Mouse (Mus musculus): ENCODE measurements around the gene Arhgap15. TPM values are rescaled to one million over a fixed set of nuclear protein-coding genes. Genes with fewer than 3 reads are reported as not detected.

Arhgap15 gene
- polyA plus RNA-seq, 1 experiment from 2014 or later, result 22.6 TPM

DNA sequence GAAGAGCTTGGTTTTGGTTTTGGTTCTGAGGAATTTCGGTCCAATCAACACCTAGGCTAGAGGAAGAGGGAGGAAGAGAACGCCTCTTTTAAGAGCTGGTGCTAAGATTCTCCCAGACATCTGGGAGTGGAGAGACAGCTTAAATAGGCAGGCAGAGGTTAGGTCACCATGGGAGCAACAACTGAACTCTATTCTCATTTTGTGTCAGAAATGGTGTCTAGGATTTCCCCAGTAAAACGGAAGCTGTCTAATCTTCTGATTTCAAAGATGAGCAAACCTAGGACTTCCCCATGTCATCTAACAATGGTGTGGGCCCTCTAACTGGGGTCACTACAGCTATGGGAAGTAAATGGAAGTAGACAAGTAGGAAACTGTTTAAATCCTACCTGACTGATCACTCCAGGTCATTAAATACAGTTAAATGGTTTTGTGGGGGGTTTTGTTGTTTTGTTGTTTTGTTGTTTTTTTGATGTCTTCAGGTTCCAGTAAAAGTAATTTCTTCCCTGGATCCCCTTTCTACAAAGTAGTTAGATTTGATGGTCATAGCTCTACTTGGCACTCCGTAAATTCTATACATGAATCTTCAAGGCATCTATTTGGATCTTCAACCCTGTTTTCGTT, 596.8 kb downstream of the Arhgap15 start:
- WGBS (ENCODE audit: missing documents), result 95% methylated on average over 5 of the region's 5 CpGs
- H3K27ac ChIP-seq, result no peak overlapping the region
- no peak overlapping the region for H3K4me3 ChIP-seq (ENCODE audit: inconsistent target)
- H3K79me2 ChIP-seq (ENCODE audit: inconsistent target), result no peaks in the 10 kb centered on the region
- H3K36me3 ChIP-seq (ENCODE audit: inconsistent target), result no peaks in the 10 kb centered on the region

DNA sequence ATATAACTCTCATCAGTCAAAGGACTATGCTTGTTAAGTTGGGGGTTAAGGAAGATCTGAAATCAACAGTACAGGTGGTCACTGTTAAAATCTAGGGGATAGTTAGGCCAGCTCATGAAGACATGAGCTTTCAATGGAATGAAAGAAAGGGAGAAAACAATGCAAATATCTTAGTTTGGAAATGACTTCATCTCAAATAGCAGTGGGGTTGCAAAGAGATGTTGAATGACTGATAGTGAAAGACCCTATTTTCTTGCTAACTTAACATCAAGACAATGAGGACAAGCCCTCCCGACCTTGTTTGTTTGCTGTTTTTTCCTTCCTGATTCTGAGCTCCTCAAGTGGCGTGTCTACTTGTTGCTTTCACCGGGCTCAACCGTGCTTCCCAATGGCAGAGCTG, 597.6 kb downstream of the Arhgap15 start:
- no peak overlapping the region for H3K27ac ChIP-seq
- WGBS (ENCODE audit: missing documents), result 96% methylated on average over 4 of the region's 4 CpGs

DNA sequence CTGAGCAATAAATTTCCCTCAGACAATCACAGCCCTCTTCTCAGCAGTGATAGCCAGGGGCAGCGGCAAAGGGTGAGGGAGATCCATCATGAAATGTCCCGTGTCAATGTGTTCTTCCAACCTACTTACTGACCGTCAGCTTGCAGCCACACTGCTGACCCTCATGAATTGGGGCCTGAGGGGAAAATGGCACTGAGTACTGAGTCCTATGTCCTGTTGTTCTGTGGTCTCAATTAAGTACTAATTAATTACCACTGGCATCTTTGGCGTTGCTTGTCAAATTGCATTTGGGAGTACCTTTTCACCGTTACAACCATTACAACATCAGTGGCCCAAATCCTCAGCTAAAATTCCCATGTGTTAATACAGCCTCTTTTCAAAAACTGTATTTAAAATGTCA, 599.2 kb downstream of the Arhgap15 start:
- Histone ChIP-seq H3K79me2 (ENCODE audit: inconsistent target) (no peaks in the 10 kb centered on the region), H3K27ac (no peak overlapping the region), H3K36me3 (ENCODE audit: inconsistent target) (no peaks in the 10 kb centered on the region), H3K4me3 (ENCODE audit: inconsistent target) (no peak overlapping the region)
- 95% methylated on average over 5 of the region's 5 CpGs for WGBS (ENCODE audit: missing documents)

More for the DNA sequence above, 597.6 kb downstream of the Arhgap15 start:
- no peak overlapping the region for H3K4me3 ChIP-seq (ENCODE audit: inconsistent target)
- H3K36me3 ChIP-seq (ENCODE audit: inconsistent target), result no peaks in the 10 kb centered on the region
- no peaks in the 10 kb centered on the region for H3K79me2 ChIP-seq (ENCODE audit: inconsistent target)

DNA sequence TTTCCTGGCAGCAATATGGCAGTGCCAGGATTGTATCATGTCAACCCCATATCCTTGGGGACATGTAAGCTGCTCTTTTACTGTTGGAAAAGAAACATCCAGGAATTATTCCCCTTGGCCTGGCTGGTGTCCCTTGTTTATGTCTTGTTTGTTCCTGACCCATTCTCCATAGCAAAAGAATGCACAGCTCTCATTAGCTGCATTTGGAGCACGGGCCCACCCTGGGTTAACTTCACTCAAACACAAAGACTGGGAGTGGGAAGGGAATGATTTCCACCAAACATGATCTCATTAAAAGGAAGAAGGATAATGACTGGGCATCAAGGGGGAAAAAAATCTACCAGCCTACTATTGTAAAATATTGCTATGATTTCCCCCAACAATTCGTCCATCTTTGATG, 600.5 kb downstream of the Arhgap15 start:
- Histone ChIP-seq H3K4me3 (ENCODE audit: inconsistent target) (no peak overlapping the region), H3K27ac (no peak overlapping the region), H3K36me3 (ENCODE audit: inconsistent target) (no peaks in the 10 kb centered on the region), H3K79me2 (ENCODE audit: inconsistent target) (no peaks in the 10 kb centered on the region)
- WGBS (ENCODE audit: missing documents), result 96% methylated on average over 2 of the region's 2 CpGs

DNA sequence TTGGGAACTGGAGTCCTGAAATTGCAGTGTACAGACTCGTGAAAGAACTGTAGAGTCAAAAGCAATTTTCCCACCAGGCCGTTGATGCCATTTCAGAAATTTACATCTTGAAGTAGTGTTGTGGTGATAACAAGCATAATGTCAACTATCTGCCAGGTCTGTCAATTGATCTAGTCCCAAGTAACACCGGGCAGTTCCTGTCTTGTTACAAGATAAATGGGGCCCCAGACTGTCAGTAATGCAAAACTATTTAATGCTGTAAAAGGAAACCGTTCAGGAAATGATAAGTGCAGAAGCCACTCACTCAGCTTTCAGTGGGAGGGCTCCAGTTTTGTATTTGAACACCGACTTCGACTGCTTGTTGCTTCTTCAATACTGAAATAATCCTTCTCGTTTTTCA, 604.3 kb downstream of the Arhgap15 start:
- Histone ChIP-seq H3K4me3 (ENCODE audit: inconsistent target) (no peak overlapping the region), H3K79me2 (ENCODE audit: inconsistent target) (no peaks in the 10 kb centered on the region), H3K27ac (no peak overlapping the region), H3K36me3 (ENCODE audit: inconsistent target) (no peaks in the 10 kb centered on the region)
- WGBS (ENCODE audit: missing documents), result 63% methylated on average over 7 of the region's 7 CpGs

DNA sequence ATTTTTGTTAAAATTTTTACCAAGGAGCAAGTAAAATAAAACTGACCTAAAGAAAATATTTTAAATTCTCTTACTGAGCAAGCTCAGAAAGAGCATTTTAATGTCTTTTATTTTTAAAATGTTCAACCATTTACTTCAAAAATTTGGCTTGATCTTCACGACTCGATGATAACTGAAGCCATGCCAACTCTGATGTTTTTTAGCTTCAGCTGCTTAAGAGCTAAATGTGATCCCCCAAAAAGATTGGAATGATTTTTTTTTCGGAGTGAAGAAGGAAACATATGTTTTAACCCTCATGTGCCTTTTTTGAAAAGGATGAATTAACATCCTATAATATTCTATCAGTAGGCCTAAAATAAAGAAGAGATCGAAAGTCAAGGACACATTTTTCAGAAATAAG, 605.0 kb downstream of the Arhgap15 start:
- WGBS (ENCODE audit: missing documents), result 98% methylated on average over 4 of the region's 4 CpGs

DNA sequence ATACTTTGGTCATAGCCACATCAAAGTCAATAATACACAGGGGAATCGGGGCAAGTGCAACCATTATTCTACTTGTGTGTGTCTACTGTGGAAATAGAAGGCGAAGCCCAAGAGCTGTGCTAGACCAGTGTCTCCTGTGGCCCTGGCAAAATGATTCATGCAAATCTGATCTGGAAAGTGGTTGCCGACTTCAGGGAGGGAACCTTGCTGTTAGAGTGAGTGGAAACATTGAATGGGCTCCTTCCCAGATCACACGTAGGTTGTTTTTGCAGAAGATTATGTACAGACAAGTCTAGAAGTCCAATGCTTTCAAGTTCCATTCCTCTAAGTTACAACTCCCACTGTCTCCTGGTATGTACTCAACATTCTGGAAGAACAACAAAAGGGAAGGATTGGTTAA, 606.2 kb downstream of the Arhgap15 start:
- Histone ChIP-seq H3K36me3 (ENCODE audit: inconsistent target) (no peaks in the 10 kb centered on the region), H3K27ac (no peak overlapping the region), H3K4me3 (ENCODE audit: inconsistent target) (no peak overlapping the region), H3K79me2 (ENCODE audit: inconsistent target) (no peaks in the 10 kb centered on the region)
- 91% methylated on average over 3 of the region's 4 CpGs for WGBS (ENCODE audit: missing documents)

More for the DNA sequence above, 605.0 kb downstream of the Arhgap15 start:
- H3K36me3 ChIP-seq (ENCODE audit: inconsistent target), result no peaks in the 10 kb centered on the region
- H3K79me2 ChIP-seq (ENCODE audit: inconsistent target), result no peaks in the 10 kb centered on the region
- H3K4me3 ChIP-seq (ENCODE audit: inconsistent target), result no peak overlapping the region
- H3K27ac ChIP-seq, result no peak overlapping the region

DNA sequence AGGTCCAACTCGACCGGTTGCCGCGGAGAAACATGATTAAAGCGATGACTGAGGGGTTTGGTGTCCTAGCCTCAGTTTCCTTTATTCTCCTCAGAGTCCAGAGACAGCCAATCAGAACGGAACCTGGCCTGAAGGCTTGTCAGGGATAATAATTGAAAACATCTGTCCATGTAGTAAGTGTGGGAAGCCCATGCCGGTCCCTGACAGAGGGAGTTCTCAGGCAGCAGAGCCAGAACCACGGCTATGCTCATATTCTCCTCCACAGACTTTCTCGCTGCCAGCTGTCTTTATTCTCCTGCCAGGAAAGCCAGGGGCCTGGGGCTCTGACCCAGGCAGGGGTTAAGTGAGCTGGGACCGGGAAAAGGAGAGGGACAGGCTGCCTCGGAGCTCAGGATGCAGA, 606.7 kb downstream of the Arhgap15 start:
- Histone ChIP-seq H3K4me3 (ENCODE audit: inconsistent target) (no peak overlapping the region), H3K79me2 (ENCODE audit: inconsistent target) (no peaks in the 10 kb centered on the region), H3K36me3 (ENCODE audit: inconsistent target) (no peaks in the 10 kb centered on the region), H3K27ac (no peak overlapping the region)
- 97% methylated on average over 11 of the region's 11 CpGs for WGBS (ENCODE audit: missing documents)

DNA sequence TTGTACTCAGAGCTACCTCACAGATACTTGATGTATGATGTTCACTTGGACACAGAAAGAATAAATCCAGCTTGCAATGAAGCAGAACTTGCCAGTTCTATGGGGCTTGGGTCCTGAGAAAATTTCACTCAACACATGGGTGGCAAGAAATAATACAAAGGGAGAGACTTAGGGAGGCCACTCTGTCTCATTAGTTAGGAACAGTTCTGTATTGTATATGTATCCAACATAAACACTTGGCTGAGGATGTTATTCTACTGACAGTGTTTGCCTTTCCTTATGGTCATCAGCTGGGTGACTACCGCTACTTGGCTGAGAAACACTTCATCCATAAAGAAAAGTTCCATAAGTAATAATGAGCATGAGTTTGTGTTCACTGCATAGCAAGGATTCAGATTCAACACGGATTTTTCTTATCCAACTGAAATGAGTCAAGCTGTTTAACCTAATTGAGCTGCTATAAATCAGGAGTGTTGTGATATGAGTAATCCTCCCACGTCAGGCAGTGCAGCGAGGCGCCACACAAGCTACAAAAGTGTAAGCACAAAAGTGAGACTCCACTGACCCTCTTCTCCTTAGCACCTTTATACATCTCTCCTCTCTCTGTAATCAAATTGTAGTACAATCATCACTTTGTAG, 607.7 kb downstream of the Arhgap15 start:
- WGBS (ENCODE audit: missing documents), result 96% methylated on average over 5 of the region's 5 CpGs
- H3K27ac ChIP-seq, result no peak overlapping the region
- no peaks in the 10 kb centered on the region for H3K79me2 ChIP-seq (ENCODE audit: inconsistent target)
- H3K36me3 ChIP-seq (ENCODE audit: inconsistent target), result no peaks in the 10 kb centered on the region
- H3K4me3 ChIP-seq (ENCODE audit: inconsistent target), result no peak overlapping the region

DNA sequence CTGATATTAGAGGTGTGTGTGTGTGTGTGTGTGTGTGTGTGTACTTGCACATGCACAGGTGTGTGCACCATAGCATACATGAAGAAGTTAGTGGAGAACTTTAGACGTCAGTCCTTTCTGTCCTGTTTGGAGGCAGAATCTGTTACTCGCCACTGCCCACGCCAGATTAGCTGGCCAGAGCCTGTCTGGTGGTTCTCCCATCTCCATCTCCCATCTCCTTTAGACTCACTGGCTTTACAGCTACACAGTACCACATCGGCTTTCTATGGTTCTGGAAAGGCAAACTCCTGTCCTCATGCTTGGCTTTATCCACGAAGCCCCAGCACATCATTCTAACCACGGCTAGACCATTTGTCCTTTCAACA, 608.2 kb downstream of the Arhgap15 start:
- 93% methylated on average over 6 of the region's 6 CpGs for WGBS (ENCODE audit: missing documents)
- no peaks in the 10 kb centered on the region for H3K79me2 ChIP-seq (ENCODE audit: inconsistent target)
- H3K4me3 ChIP-seq (ENCODE audit: inconsistent target), result no peak overlapping the region
- no peaks in the 10 kb centered on the region for H3K36me3 ChIP-seq (ENCODE audit: inconsistent target)
- H3K27ac ChIP-seq, result no peak overlapping the region

DNA sequence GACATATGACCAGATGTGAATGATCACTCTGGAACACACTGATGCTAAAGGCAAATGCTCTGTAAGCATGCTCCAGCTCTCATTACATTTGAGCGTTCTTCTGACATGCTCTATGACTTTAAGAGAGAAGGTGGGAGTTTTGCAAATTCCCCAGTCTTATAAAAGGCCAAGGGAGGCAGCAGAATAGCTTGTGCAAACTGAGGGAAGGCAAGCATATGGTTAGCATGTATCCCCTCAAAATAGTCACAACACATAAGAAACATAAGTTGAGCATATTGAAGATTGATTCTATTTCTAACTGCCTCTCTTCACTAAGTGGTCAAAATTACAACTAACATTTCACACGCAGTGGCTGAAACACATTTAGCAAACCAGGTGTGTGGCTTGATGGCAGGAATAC, 631.6 kb downstream of the Arhgap15 start:
- no peaks in the 10 kb centered on the region for H3K79me2 ChIP-seq (ENCODE audit: inconsistent target)
- WGBS (ENCODE audit: missing documents), result 95% methylated on average over 2 of the region's 2 CpGs

DNA sequence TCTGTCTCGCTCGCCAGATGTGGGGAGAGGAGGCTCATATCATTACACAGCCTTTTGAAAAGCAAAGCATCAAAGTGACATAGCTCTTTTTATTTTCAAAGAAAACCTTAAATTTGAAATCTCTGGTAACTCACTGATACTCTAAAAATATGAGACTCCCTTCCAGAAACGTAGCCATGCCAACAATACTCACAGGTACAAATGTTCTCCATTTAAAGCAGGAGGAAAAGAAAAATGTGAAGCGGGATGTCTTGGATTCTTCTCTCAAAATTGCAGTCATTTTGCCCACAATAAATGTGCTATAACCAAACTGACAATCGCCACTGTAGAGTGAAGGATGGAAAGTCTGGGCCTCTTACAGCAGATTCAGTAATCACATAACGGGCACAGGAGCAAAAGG, 635.9 kb downstream of the Arhgap15 start:
- Histone ChIP-seq H3K27ac (no peak overlapping the region), H3K79me2 (ENCODE audit: inconsistent target) (no peaks in the 10 kb centered on the region), H3K36me3 (ENCODE audit: inconsistent target) (no peaks in the 10 kb centered on the region), H3K4me3 (ENCODE audit: inconsistent target) (no peak overlapping the region)
- WGBS (ENCODE audit: missing documents), result 95% methylated on average over 6 of the region's 6 CpGs

More for the DNA sequence above, 631.6 kb downstream of the Arhgap15 start:
- no peak overlapping the region for H3K4me3 ChIP-seq (ENCODE audit: inconsistent target)
- H3K27ac ChIP-seq, result no peak overlapping the region
- no peaks in the 10 kb centered on the region for H3K36me3 ChIP-seq (ENCODE audit: inconsistent target)

DNA sequence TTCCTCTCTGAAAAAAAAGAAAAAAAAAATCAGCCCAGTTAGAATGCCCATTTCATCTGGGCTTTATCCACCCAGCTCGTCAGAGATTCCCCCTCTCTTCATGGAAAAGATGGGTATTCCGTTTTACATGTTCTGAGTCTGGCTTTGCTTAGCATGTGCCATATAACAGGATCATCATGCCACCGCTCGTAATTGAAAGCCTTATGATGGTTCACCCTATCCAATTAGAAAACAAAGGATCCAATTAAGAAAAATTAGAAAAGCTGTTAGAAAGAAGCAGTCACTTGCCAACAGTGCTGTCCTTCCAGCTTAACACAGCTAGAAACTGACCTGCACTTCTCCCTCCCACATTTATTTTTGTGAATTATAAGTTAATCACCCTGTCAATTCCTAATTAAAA, 640.9 kb downstream of the Arhgap15 start:
- H3K36me3 ChIP-seq (ENCODE audit: inconsistent target), result no peaks in the 10 kb centered on the region
- H3K27ac ChIP-seq, result no peak overlapping the region
- no peaks in the 10 kb centered on the region for H3K79me2 ChIP-seq (ENCODE audit: inconsistent target)
- 99% methylated on average over 4 of the region's 4 CpGs for WGBS (ENCODE audit: missing documents)
- H3K4me3 ChIP-seq (ENCODE audit: inconsistent target), result no peak overlapping the region

DNA sequence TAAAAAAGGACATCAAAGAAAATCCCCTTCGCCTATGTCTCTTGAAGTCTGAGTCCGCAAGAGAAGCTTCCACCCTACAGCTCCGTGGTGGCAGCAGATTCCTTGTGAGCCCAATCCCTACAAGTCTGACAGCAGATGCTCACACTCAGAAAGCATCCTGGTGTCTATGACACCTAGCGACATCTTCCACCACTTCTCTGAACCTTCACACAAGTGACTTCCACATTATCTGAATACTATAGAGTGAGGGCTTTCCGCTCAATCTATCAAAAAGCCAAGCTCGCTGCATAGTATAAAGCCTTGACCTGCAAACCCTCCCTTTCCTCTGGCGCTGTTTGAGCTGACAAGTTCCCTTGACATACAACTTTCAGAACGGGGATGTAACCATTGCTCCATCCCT, 645.2 kb downstream of the Arhgap15 start:
- 88% methylated on average over 8 of the region's 8 CpGs for WGBS (ENCODE audit: missing documents)
- Histone ChIP-seq H3K36me3 (ENCODE audit: inconsistent target) (no peaks in the 10 kb centered on the region), H3K4me3 (ENCODE audit: inconsistent target) (no peak overlapping the region), H3K79me2 (ENCODE audit: inconsistent target) (no peaks in the 10 kb centered on the region), H3K27ac (no peak overlapping the region)

DNA sequence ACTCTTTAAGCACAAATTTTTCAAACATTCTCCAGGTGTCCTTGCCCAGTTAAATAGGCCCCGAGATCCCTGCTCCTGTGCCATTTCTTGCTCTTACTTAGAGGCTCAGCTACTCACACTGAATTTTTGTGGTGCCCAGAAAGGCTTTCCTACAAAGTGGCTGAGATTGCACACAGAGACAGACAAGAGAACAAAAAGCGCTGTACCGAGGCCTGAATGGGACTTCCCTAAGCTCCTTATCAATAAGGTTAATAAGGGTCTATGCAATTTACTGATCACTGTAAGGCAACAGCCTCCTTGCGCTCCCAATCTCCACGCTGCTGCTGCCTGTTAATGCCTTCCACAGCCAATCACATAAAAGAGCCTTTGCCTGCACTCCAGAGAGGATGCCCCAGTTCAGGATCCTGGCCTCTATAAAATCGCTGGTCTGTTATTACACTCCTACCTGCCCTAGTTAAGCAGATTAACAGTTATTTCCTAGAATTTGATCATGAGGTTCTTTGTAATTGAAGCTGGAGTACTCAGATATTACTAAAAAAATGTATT, 646.4 kb downstream of the Arhgap15 start:
- Histone ChIP-seq H3K4me3 (ENCODE audit: inconsistent target) (no peak overlapping the region), H3K36me3 (ENCODE audit: inconsistent target) (no peaks in the 10 kb centered on the region), H3K79me2 (ENCODE audit: inconsistent target) (no peaks in the 10 kb centered on the region), H3K27ac (no peak overlapping the region)
- WGBS (ENCODE audit: missing documents), result 86% methylated on average over 6 of the region's 6 CpGs
